Mouse (Mus musculus): ENCODE data around the gene Gldn.

Gene Gldn

DNA sequence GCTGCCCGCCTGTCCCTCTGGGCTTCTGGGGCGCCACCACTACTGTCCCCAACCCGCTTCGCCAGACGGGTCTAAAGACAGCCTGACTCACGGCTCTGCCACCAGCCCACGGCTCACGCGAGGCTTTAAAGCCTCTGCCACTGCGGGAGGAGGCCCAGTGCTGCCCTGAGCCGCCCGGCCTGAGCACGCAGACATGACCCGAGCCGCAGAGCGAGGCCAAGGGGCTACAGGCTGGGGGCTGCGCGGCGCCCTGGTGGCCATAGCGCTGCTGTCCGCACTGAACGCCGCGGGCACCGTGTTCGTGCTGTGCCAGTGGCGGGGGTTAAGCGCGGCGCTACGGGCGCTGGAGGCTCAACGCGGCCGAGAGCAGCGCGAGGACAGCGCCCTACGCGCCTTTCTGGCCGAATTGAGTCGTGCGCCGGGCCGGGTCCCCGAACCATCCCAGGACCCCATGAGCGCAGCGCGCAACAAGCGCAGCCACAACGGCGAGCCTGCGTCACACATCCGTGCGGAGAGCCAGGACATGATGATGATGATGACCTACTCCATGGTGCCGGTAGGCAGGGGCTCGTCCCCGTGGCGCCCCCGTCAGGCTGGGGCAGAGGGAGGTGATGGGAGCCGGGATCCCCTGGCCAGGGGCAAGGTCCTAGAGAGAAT is at the start of gene Gldn:
Gene Gldn, plus strand, starts transcription at position 156 of the 657 bp plus-strand sequence.
- peak; percentile 45 for DNase-seq (ENCODE audit: inconsistent ontology term)

DNA sequence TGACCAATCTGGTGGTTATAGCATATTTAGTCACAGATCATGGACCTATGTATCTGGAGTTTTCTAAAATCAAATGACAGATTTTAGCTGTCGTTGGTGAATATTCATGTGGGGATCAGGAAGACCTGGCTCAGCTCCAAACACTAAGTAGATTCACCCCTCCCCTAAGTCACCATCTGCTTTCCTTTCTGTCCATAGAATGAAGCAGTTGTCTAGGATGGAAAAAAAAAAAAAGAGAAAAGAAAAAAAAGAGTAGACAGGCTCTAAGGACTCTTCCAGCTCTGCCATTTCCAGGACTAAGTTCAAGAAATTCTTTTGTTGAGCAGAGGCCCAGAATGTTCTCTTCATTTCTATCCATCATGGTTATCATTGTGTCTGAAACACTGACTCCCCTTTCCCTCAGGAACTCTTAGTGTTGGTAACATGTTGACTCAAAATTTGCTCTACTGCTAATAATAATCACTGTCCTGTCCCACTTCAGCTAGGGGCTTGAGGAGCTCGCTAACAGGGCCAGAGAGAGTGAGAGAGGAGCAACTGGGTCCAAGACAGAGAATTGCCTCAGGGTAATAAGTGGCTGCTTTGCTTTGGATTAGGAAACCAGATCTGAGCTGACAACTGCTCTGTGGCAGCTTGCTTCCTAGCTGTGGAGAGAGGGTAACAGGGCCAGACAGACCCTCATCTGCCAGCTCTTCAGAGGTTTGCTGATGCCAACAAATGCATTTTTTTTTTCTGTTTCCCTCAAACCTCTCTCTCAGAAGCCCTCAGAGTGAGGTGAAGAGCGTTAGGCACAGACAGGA is 41.2 kb upstream of the Gldn start:
- no peak for DNase-seq (ENCODE audit: inconsistent ontology term)

DNA sequence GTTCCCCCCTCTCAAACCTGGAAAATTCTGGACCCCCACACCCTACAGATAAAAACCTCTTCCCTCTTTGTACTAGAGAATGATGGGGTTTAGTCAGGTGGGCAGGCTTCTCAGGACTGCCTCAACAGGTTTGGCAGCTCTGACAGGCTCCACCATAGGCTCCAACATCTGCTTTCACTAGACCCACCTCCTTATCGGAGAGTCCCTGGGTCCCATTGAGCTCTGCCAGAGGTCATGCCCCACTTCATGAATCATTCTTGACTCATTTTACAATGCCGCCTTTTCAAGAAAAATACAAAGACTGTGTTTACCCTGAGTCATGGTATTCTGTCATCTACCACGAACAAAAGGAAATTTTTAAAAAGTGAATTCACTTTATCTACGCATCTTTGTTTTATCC is 21.5 kb upstream of the Gldn start:
- peak; percentile 64 for DNase-seq (ENCODE audit: inconsistent ontology term)

DNA sequence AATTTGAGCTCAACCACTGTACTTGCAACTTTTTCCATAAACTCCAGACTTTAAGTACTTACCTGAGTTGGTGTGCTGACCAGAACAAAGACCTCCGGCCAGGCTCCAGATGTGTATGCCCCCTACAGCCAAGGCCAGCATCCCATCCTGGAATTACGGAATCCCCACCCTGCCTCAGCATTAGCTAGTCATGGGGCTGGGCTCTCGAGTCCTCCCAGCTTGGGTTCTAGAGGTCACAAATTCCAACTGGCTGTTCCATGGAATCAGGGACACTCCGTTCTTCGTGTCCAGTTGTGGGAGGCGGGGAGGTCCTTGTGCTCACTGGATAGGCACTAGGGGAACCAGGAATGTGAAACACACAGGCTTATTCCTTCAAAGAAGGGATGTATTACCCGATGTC is 18.3 kb upstream of the Gldn start, which contains the start of gene Cyp19a1:
Gene Cyp19a1, minus strand, starts transcription at position 101 of the 400 bp plus-strand sequence.
- no peak for DNase-seq (ENCODE audit: inconsistent ontology term)

DNA sequence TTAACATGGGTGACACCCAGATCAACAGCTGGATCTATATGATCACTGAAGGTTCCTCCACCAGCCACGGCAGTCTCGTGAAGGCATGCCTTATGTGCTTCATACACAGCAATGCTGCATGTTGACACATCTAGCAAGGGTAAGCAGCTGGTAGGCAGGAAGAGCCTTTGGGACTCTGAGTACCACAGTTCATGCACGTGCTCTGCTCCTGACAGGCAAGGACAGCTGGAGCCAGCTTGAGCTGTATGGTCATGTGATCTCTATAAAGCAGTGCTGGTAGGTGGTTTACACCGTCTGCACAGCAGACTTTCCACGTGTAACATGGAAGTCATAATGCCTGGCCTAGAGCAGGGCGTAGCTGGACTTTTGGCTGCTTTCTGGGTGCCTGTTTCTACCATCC is 16.3 kb upstream of the Gldn start:
- no peak for DNase-seq (ENCODE audit: inconsistent ontology term)

- peak; percentile 5 for DNase-seq (ENCODE audit: inconsistent ontology term)
Observed at GRCm38 (mm10) chr9:54270889-54271288, 15.4 kb upstream of the Gldn start.

DNA sequence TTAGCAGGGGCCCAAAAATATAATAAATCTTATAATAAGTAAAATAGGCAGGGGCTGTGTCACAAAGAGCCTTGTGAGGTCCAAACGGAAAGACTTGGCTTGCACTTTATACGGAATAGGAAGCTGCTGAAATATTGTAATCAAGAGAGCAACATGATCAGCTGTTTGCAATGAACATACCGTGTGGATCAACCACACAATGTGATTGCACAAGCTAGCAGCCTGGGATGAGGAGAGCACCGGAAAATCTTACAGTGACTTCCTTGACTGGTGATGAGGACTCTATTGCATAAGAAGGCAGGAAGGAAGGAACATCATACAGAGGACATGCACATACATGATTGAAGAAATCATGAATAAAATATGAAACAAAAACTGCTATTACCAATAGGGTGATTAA is 11.0 kb upstream of the Gldn start:
- no peak for DNase-seq (ENCODE audit: inconsistent ontology term)

- peak; percentile 7 for DNase-seq (ENCODE audit: inconsistent ontology term)
Observed at GRCm38 (mm10) chr9:54279046-54279589, 7.2 kb upstream of the Gldn start.

- DNase-seq (ENCODE audit: inconsistent ontology term): no peak
Observed at GRCm38 (mm10) chr9:54287804-54288203, 1.5 kb downstream of the Gldn start.

GRCm38 (mm10) chr9:54299389-54299788 is 13.1 kb downstream of the Gldn start:
- no peak for DNase-seq (ENCODE audit: inconsistent ontology term)

- DNase-seq (ENCODE audit: inconsistent ontology term): no peak
Observed at GRCm38 (mm10) chr9:54299792-54300191, 13.5 kb downstream of the Gldn start.

- DNase-seq (ENCODE audit: inconsistent ontology term): no peak
Observed at GRCm38 (mm10) chr9:54301255-54301654, 15.0 kb downstream of the Gldn start.

GRCm38 (mm10) chr9:54308209-54308608 is 21.9 kb downstream of the Gldn start:
- no peak for DNase-seq (ENCODE audit: inconsistent ontology term)

DNA sequence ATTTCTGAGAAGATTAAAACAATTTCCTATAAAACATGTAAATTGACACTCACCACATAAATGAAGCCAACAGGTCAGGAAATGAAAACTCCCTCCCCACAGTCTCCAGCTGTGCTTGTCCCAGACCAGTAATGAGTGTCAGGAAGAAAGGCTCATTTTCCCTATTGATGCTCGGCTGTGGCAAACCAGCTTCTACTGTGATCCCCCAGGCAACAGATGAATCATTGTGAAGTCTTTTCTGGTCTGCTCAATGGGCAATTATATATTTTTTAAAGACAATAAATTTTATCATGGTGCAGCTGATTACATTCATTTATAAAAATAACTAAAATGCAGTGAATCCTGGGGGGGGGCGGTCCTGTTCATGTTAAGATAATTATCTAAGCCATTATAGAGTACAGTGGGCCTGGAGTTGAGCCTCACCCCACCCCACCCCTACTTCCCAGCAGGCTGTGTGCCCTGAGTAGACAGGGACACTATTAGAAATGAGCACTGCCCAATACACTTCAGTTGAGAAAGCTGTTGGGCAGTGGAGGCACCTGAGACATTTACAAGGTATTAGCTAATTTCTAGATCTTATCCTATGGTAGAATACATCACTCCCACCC is 22.6 kb downstream of the Gldn start:
- peak; percentile 74 for DNase-seq (ENCODE audit: inconsistent ontology term)

DNA sequence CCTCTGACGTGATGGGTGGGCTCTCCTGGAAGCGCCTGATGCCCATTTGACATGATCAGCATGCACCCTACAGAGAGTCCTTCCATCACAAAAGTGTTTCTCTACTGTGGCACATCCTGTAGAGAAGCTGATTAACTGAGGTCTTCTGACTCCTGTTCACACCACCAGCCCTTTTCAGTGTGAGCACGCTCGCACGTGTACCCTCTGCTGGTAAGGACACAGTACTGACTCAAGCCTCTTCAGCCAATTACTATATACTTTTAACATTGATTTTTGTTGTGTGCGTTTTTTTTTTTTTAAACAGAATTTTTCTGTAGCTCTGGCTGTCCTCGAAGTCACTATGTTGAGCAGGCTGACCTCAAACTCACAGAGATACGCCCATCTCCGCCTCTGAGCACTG is 30.1 kb downstream of the Gldn start:
- no peak for DNase-seq (ENCODE audit: inconsistent ontology term)

DNA sequence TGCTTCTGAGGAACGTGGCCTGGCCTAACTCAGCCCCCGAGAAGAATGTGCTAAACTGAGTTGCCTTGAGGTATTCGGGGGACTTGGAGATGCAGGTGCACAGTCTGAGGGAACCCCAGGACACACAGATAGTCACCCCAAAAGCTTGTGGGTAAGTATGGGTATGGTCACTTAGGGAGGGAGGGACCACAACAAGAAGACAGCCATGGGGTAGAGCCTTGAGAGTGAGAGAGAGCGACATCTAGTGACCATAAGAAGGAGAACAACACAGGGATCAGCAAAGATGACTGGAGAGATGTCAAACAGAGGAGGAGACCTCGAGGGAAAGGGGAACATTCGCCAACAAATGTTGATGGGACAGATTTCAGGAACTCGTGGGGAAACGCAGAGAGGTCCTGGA is 37.2 kb downstream of the Gldn start:
- DNase-seq (ENCODE audit: inconsistent ontology term): peak; percentile 6

DNA sequence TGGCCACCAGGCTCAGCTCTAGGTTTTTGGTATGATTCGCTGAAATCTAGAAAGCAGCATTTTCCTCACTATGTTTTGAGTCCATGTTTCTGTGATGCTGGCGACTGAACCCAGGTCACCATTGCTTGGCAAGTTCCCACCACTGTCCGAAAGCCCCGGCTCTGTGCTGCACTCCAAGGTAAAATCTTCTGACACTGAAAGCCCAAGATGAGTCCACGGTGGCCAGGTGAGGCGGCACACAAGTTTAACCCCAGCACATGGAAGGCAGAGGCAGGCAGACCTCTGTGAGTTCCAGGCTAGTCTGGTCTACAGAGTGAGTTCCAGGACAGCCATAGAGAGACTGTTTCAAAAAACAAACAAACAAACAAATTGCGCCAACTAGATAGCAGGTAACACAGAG is 42.9 kb downstream of the Gldn start:
- no peak for DNase-seq (ENCODE audit: inconsistent ontology term)

DNA sequence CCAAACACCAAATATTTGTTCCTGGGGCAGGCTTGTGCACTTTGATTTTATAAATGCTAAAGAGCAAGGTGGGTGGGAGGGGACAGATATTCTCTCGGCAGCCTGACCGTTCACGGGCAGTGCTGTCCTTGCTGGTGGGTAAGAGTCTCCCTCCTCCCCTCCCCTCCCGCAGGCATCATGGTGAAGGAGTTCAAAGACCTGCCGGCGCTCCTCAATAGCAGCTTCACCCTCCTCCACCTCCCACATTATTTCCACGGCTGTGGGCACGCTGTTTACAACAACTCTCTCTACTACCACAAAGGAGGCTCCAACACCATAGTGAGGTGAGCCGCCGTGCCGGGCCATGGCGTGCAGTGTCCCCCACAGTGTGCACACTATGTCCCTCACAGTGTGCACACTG is 49.3 kb downstream of the Gldn start:
- no peak for DNase-seq (ENCODE audit: inconsistent ontology term)

DNA sequence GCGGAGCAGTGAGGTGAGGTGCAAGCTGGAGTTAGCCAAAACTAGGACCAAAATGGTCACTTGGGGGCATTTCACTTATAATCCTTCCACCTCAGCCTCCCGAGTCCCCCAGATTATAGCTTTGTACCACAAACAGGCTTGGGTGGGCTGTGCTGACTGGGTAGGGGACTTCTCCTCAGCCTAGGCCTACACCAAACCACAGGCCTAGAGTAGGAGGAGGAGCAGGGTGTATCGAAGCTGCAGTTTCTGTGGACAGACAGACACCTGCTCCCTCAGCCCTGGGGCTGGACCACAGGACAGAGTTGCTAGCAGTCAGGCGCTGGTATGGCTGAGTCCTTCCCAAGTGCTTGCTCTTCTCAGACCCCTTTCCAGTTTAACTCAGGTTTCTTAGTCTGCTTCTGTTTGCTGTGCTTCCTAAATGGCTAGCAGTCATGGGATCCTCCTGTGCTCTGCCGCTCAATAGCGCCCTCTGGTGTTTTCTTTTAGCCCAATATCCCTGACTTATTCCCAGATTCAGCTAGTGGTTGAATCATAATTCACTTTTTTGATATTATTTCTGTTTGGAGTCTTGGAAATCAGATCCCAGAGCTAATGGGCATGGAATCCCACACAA is 50.4 kb downstream of the Gldn start:
- peak; percentile 50 for DNase-seq (ENCODE audit: inconsistent ontology term)

DNA sequence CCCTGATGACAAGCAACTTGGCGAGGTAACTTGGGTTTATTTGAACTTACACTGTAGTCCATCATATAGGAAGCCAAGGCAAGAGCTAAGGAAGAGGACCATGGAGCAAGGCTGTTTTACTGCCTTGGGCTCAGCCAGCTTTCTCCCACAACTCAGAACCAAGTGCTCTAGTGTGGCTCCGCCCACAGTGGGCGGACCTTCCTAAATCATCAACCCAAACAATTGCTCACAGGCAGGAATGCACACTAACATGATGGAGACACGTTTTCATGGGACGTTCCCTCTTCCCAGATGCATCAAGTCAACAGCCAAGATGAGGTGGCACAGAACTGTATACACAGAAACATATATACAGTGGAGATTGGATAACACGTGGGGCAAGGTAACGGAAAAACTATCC is 55.7 kb downstream of the Gldn start:
- DNase-seq (ENCODE audit: inconsistent ontology term): no peak

GRCm38 (mm10) chr9:54356756-54357155 is 70.5 kb downstream of the Gldn start:
- DNase-seq (ENCODE audit: inconsistent ontology term): no peak

Measured in Muller cell, postnatal 12 days (primary cell).